Mouse (Mus musculus) layer of hippocampus, adult 8-10 months (tissue): Measurements from ENCODE around the gene Mcm10. TPM values are rescaled to one million over a fixed set of nuclear protein-coding genes. Genes with fewer than 3 reads are reported as not detected.

Experiments used
- DNase-seq, 2 experiments: peaks; one replicate each; pipeline ENCODE4 v3.0.0; 2022; ENCODE audit warnings: low spot score in 2 of 2
- total RNA-seq, 4 experiments: library from RNA; stranded (reverse); gene quantifications; 2 replicates each; pipeline ENCODE4 v1.2.4; 2022

Mcm10 gene
- total RNA-seq, 4 experiments from 2014 or later, result 0.71 to 1.1 (median 0.86) TPM

GRCm38 (mm10) chr2:5033546-5034420 is 21.2 kb upstream of the Mcm10 start:
- DNase-seq, result no peak

GRCm38 (mm10) chr2:5032665-5033064 is 20.1 kb upstream of the Mcm10 start:
- DNase-seq, result no peak

- peak in 1 of 2 experiments; percentile 33 for DNase-seq
Observed at GRCm38 (mm10) chr2:5031215-5031614, 18.6 kb upstream of the Mcm10 start.

- DNase-seq, result no peak
Observed at GRCm38 (mm10) chr2:5029808-5030207, 17.2 kb upstream of the Mcm10 start.

- no peak for DNase-seq
Observed at GRCm38 (mm10) chr2:5028047-5028446, 15.5 kb upstream of the Mcm10 start.

- DNase-seq, result no peak
Observed at GRCm38 (mm10) chr2:5027057-5027456, 14.5 kb upstream of the Mcm10 start.

- DNase-seq, result no peak
Observed at GRCm38 (mm10) chr2:5025162-5025733, 12.7 kb upstream of the Mcm10 start.

GRCm38 (mm10) chr2:5023699-5024399 is 11.3 kb upstream of the Mcm10 start:
- no peak for DNase-seq

- DNase-seq, result no peak
Observed at GRCm38 (mm10) chr2:5023275-5023674, 10.7 kb upstream of the Mcm10 start.

- peak; percentile 28 to 31 for DNase-seq
Observed at GRCm38 (mm10) chr2:5019708-5020107, 7.1 kb upstream of the Mcm10 start.

- DNase-seq, result no peak
Observed at GRCm38 (mm10) chr2:5016922-5017321, 4.3 kb upstream of the Mcm10 start.

- DNase-seq, result no peak
Observed at GRCm38 (mm10) chr2:5015527-5015926, 2.9 kb upstream of the Mcm10 start.

- no peak for DNase-seq
Observed at GRCm38 (mm10) chr2:5014616-5015015, 2.0 kb upstream of the Mcm10 start.

GRCm38 (mm10) chr2:5011898-5012490 is 597 bp downstream of the Mcm10 start:
- DNase-seq, result no peak

GRCm38 (mm10) chr2:5007107-5007506 is 5.5 kb downstream of the Mcm10 start:
- no peak for DNase-seq

GRCm38 (mm10) chr2:5001266-5001665 is 11.3 kb downstream of the Mcm10 start:
- no peak for DNase-seq

- no peak for DNase-seq
Observed at GRCm38 (mm10) chr2:4998905-4999304, 13.7 kb downstream of the Mcm10 start.

- DNase-seq, result no peak
Observed at GRCm38 (mm10) chr2:4996421-4996824, 16.2 kb downstream of the Mcm10 start.

GRCm38 (mm10) chr2:4995646-4996045 is 16.9 kb downstream of the Mcm10 start:
- no peak for DNase-seq

- no peak for DNase-seq
Observed at GRCm38 (mm10) chr2:4994436-4994835, 18.2 kb downstream of the Mcm10 start.

GRCm38 (mm10) chr2:4993584-4993983 is 19.0 kb downstream of the Mcm10 start:
- peak; percentile 29 to 31 for DNase-seq
